Mouse (Mus musculus) forebrain, embryonic 12.5 days (tissue): ENCODE measurements at regions not wholly inside any gene's neighbourhood (a gene's known extent, or its start where the extent isn't known, plus 50 kb on each side); places are given as distances from the start of the nearest gene placed in this dataset.

Experiments used
- ATAC-seq: fragments of 200-750 bp; cut with Nextera tagmentation; 2 replicates; pipeline ENCODE4 v1.8.0; 2017; ENCODE audit warnings: moderate TSS enrichment; ENCODE audit not compliant: low FRiP score
- H3K27ac ChIP-seq: fragments of 300-500 bp; sonication (generic); 2 replicates; pipeline ENCODE4 v1.5.1; 2016; ENCODE audit warnings: mild to moderate bottlenecking
- H3K27me3 ChIP-seq: fragments of 300-500 bp; sonication (generic); 2 replicates; pipeline ENCODE4 v1.6.1; 2016; ENCODE audit warnings: mild to moderate bottlenecking
- H3K36me3 ChIP-seq: fragments of 300-500 bp; sonication (generic); replicated peaks from 2 replicates; pipeline ENCODE4 v1.6.1; 2016; ENCODE audit warnings: mild to moderate bottlenecking
- H3K4me1 ChIP-seq: fragments of 300-500 bp; sonication (generic); 2 replicates; pipeline ENCODE4 v1.6.1; 2016
- H3K4me2 ChIP-seq: fragments of 300-500 bp; sonication (generic); 2 replicates; pipeline ENCODE4 v1.6.1; 2016; ENCODE audit warnings: mild to moderate bottlenecking, moderate library complexity
- H3K4me3 ChIP-seq: fragments of 300-500 bp; sonication (generic); replicated peaks from 2 replicates; pipeline ENCODE4 v1.5.1; 2016; ENCODE audit warnings: mild to moderate bottlenecking
- H3K9ac ChIP-seq: fragments of 300-500 bp; sonication (generic); 2 replicates; pipeline ENCODE4 v1.6.1; 2016; ENCODE audit warnings: mild to moderate bottlenecking
- H3K9me3 ChIP-seq: fragments of 300-500 bp; sonication (generic); 2 replicates; pipeline ENCODE4 v1.6.1; 2016
- WGBS: fragments of 180-500 bp; shearing (Covaris S2); methylation state at CpG from one replicate; pipeline ENCODE4 v1.1.7; 2016; 5-methylcytosine and 5-hydroxymethylcytosine counted together

- Histone ChIP-seq H3K27me3 (no peaks in the 10 kb centered on the region), H3K4me2 (peak overlapping the region; percentile 34; the same call in 1 of the 2 replicates), H3K9ac (no peak overlapping the region; the same call in 1 of the 2 replicates), H3K4me1 (peaks cover 15% of the 10 kb centered on the region), H3K36me3 (no peaks in the 10 kb centered on the region), H3K27ac (peak overlapping the region; percentile 80), H3K9me3 (no peaks in the 10 kb centered on the region), H3K4me3 (no peak overlapping the region)
- WGBS, result 76% methylated on average over 7 of the region's 7 CpGs
- peak; percentile 61 for ATAC-seq
These were observed 245.0 kb downstream of the Gpat3 start for GRCm38 (mm10) chr5:101090415-101091026.

- H3K9ac ChIP-seq, result no peak overlapping the region
- no peaks in the 10 kb centered on the region for H3K27me3 ChIP-seq
- H3K27ac ChIP-seq, result no peak overlapping the region
- WGBS, result 83% methylated on average over 3 of the region's 3 CpGs
- H3K4me2 ChIP-seq, result no peak overlapping the region
- H3K36me3 ChIP-seq, result no peaks in the 10 kb centered on the region
- no peak for ATAC-seq
- no peak overlapping the region for H3K4me3 ChIP-seq
- peaks cover under 1% of the 10 kb centered on the region; the same call in 1 of the 2 replicates for H3K4me1 ChIP-seq
- no peaks in the 10 kb centered on the region for H3K9me3 ChIP-seq
These were observed 239.7 kb downstream of the Gpat3 start for GRCm38 (mm10) chr5:101085199-101085598.

GRCm38 (mm10) chr5:101082611-101083010, 237.1 kb downstream of the Gpat3 start:
- Histone ChIP-seq H3K9me3 (no peaks in the 10 kb centered on the region), H3K4me3 (no peak overlapping the region), H3K9ac (no peak overlapping the region), H3K4me1 (no peaks in the 10 kb centered on the region; the same call in 1 of the 2 replicates), H3K4me2 (no peak overlapping the region), H3K36me3 (no peaks in the 10 kb centered on the region), H3K27ac (no peak overlapping the region), H3K27me3 (no peaks in the 10 kb centered on the region)
- ATAC-seq, result peak; percentile 76; the same call in 1 of the 2 replicates
- 76% methylated on average over 20 of the region's 20 CpGs for WGBS

- Histone ChIP-seq H3K4me2 (no peak overlapping the region), H3K9ac (no peak overlapping the region), H3K36me3 (no peaks in the 10 kb centered on the region), H3K9me3 (no peaks in the 10 kb centered on the region), H3K27me3 (no peaks in the 10 kb centered on the region), H3K4me3 (no peak overlapping the region), H3K27ac (no peak overlapping the region), H3K4me1 (no peaks in the 10 kb centered on the region)
- WGBS, result 72% methylated on average over 3 of the region's 3 CpGs
- ATAC-seq, result no peak
These were observed 218.8 kb downstream of the Gpat3 start for GRCm38 (mm10) chr5:101064308-101064707.

GRCm38 (mm10) chr5:101063254-101063653, 217.7 kb downstream of the Gpat3 start:
- Histone ChIP-seq H3K4me3 (no peak overlapping the region), H3K27me3 (no peaks in the 10 kb centered on the region), H3K4me2 (no peak overlapping the region), H3K9me3 (no peaks in the 10 kb centered on the region), H3K4me1 (no peaks in the 10 kb centered on the region), H3K27ac (no peak overlapping the region), H3K9ac (no peak overlapping the region), H3K36me3 (no peaks in the 10 kb centered on the region)
- WGBS, result 90% methylated on average over 4 of the region's 4 CpGs
- no peak for ATAC-seq

GRCm38 (mm10) chr5:101051591-101051990, 206.1 kb downstream of the Gpat3 start:
- H3K9ac ChIP-seq, result no peak overlapping the region
- no peak overlapping the region for H3K4me2 ChIP-seq
- H3K27me3 ChIP-seq, result no peaks in the 10 kb centered on the region
- WGBS, result 81% methylated on average over 7 of the region's 7 CpGs
- H3K27ac ChIP-seq, result no peak overlapping the region
- H3K4me1 ChIP-seq, result no peaks in the 10 kb centered on the region
- ATAC-seq, result no peak
- H3K9me3 ChIP-seq, result no peaks in the 10 kb centered on the region
- H3K36me3 ChIP-seq, result no peaks in the 10 kb centered on the region
- H3K4me3 ChIP-seq, result no peak overlapping the region

GRCm38 (mm10) chr5:101040488-101040887, 195.0 kb downstream of the Gpat3 start:
- H3K9me3 ChIP-seq, result no peaks in the 10 kb centered on the region
- no peaks in the 10 kb centered on the region for H3K36me3 ChIP-seq
- 0 out of 2 replicates have a peak, but pooled peaks cover 3% of the 10 kb centered on the region for H3K27me3 ChIP-seq
- no peak overlapping the region for H3K9ac ChIP-seq
- no peak overlapping the region for H3K4me2 ChIP-seq
- H3K27ac ChIP-seq, result no peak overlapping the region
- H3K4me1 ChIP-seq, result no peaks in the 10 kb centered on the region
- 88% methylated on average over 9 of the region's 9 CpGs for WGBS
- no peak overlapping the region for H3K4me3 ChIP-seq
- no peak for ATAC-seq

GRCm38 (mm10) chr5:101032968-101033367, 187.5 kb downstream of the Gpat3 start:
- H3K36me3 ChIP-seq, result no peaks in the 10 kb centered on the region
- H3K4me3 ChIP-seq, result no peak overlapping the region
- WGBS, result 76% methylated on average over 16 of the region's 16 CpGs
- 0 out of 2 replicates have a peak, but pooled peaks cover 6% of the 10 kb centered on the region for H3K27me3 ChIP-seq
- no peaks in the 10 kb centered on the region for H3K9me3 ChIP-seq
- no peak overlapping the region for H3K4me2 ChIP-seq
- peak; percentile 53; the same call in 1 of the 2 replicates for ATAC-seq
- H3K9ac ChIP-seq, result no peak overlapping the region
- 0 out of 2 replicates have a peak overlapping the region, but pooled peaks have one; percentile 19 for H3K27ac ChIP-seq
- 0 out of 2 replicates have a peak, but pooled peaks cover 8% of the 10 kb centered on the region for H3K4me1 ChIP-seq

- Histone ChIP-seq H3K9ac (no peak overlapping the region), H3K36me3 (no peaks in the 10 kb centered on the region), H3K4me2 (no peak overlapping the region), H3K4me1 (0 out of 2 replicates have a peak, but pooled peaks cover 8% of the 10 kb centered on the region), H3K27me3 (0 out of 2 replicates have a peak, but pooled peaks cover 6% of the 10 kb centered on the region), H3K4me3 (no peak overlapping the region), H3K27ac (peak overlapping the region; percentile 5; the same call in 1 of the 2 replicates), H3K9me3 (no peaks in the 10 kb centered on the region)
- ATAC-seq, result peak; percentile 76; the same call in 1 of the 2 replicates
- WGBS, result 42% methylated on average over 12 of the region's 12 CpGs
These were observed 186.8 kb downstream of the Gpat3 start for GRCm38 (mm10) chr5:101032147-101032900.

GRCm38 (mm10) chr5:101024796-101025195, 179.3 kb downstream of the Gpat3 start:
- no peak for ATAC-seq
- Histone ChIP-seq H3K36me3 (no peaks in the 10 kb centered on the region), H3K27me3 (peaks cover 10% of the 10 kb centered on the region), H3K9ac (no peak overlapping the region), H3K4me1 (0 out of 2 replicates have a peak, but pooled peaks cover 2% of the 10 kb centered on the region), H3K9me3 (no peaks in the 10 kb centered on the region), H3K4me2 (no peak overlapping the region), H3K27ac (no peak overlapping the region), H3K4me3 (no peak overlapping the region)
- 85% methylated on average over 5 of the region's 5 CpGs for WGBS

GRCm38 (mm10) chr5:101023784-101024183, 178.3 kb downstream of the Gpat3 start:
- no peak overlapping the region for H3K9ac ChIP-seq
- ATAC-seq, result no peak
- H3K4me3 ChIP-seq, result no peak overlapping the region
- H3K4me2 ChIP-seq, result no peak overlapping the region
- H3K27me3 ChIP-seq, result peaks cover 14% of the 10 kb centered on the region
- H3K9me3 ChIP-seq, result no peaks in the 10 kb centered on the region
- H3K4me1 ChIP-seq, result 0 out of 2 replicates have a peak, but pooled peaks cover 2% of the 10 kb centered on the region
- no peak overlapping the region for H3K27ac ChIP-seq
- no peaks in the 10 kb centered on the region for H3K36me3 ChIP-seq
- 26% methylated on average over 8 of the region's 8 CpGs for WGBS

- Histone ChIP-seq H3K27ac (no peak overlapping the region), H3K27me3 (peaks cover 19% of the 10 kb centered on the region), H3K9ac (no peak overlapping the region), H3K4me1 (0 out of 2 replicates have a peak, but pooled peaks cover 2% of the 10 kb centered on the region), H3K4me2 (no peak overlapping the region), H3K9me3 (no peaks in the 10 kb centered on the region), H3K4me3 (no peak overlapping the region), H3K36me3 (no peaks in the 10 kb centered on the region)
- 8% methylated on average over 11 of the region's 11 CpGs for WGBS
- ATAC-seq, result peak; percentile 84
These were observed 175.3 kb downstream of the Gpat3 start for GRCm38 (mm10) chr5:101020784-101021183.
